Mouse (Mus musculus) liver, adult 2 months (tissue): ENCODE measurements around the gene Aox2.

Experiments
- CTCF ChIP-seq: fragments of 200-500 bp; IDR thresholded peaks from 2 replicates; pipeline ENCODE4 v1.5.1; 2011; ENCODE audit warnings: low read depth, low read length, control low read depth
- POLR2A ChIP-seq: fragments of 200-500 bp; IDR thresholded peaks from 2 replicates; pipeline ENCODE4 v1.6.1; 2011; ENCODE audit warnings: low read length, control low read depth; ENCODE audit not compliant: insufficient read depth; ENCODE audit errors: extremely low read depth

DNA sequence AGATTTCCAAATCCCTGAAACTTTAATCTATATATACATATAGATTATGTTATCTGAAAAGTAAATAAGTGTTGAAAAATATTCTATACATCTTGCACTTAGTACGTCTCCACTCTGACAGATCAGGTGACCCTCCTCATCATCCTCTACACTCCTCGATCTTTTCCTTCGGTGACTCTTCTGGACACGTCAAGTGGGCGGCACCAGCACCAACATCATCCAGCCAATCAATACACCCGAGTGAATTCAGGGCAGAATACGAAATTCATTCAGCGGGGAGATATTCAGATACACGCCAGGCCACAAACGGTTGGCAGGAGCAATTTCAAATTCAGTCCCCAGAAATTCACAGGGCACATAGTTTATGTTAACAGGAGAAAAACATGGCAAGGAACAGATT is 141.9 kb downstream of the Aox2 start:
- TF ChIP-seq CTCF (no peak), POLR2A (no peak)
